Mouse (Mus musculus): ENCODE data around the gene Tmem198. TPM values are rescaled to one million over a fixed set of nuclear protein-coding genes. Genes with fewer than 3 reads are reported as not detected.

The Tmem198 gene
- total and polyA plus RNA-seq, 2 experiments from 2014 or later, result 49.4 to 52.4 TPM

- peaks cover 18% of the 10 kb centered on the region for H3K27me3 ChIP-seq (ENCODE audit: insufficient read depth, low read length)
- peak overlapping the region; percentile 71 for H3K27ac ChIP-seq (ENCODE audit: low read depth, low read length)
- peak overlapping the region; percentile 41 for H3K4me3 ChIP-seq (ENCODE audit: low read depth, low read length)
- no peak for DNase-seq (ENCODE audit: low spot score)
- H3K9ac ChIP-seq (replicated peaks; ENCODE audit: low read length, poor library complexity, severe bottlenecking), result peak overlapping the region; percentile 55
- H3K9me3 ChIP-seq (ENCODE audit: low read length), result no peaks in the 10 kb centered on the region
- H3K36me3 ChIP-seq (ENCODE audit: insufficient read depth, low read length), result no peaks in the 10 kb centered on the region
- WGBS, result 15% methylated on average over 8 of the region's 8 CpGs
- TF ChIP-seq CTCF (IDR thresholded peaks at IDR 0.05), result no peak
- no peak for ATAC-seq (ENCODE audit: low FRiP score)
- peaks cover 27% of the 10 kb centered on the region for H3K4me1 ChIP-seq (ENCODE audit: insufficient read depth, low read length)
- H3K4me2 ChIP-seq (ENCODE audit: low read depth, low read length, poor library complexity, severe bottlenecking), result peak overlapping the region; percentile 78
Observed at GRCm38 (mm10) chr1:75449377-75450135, 29.8 kb upstream of the Tmem198 start.

- 0 out of 2 replicates have a peak, but pooled peaks have one; percentile 10 for ATAC-seq (ENCODE audit: low FRiP score)
- no peaks in the 10 kb centered on the region for H3K36me3 ChIP-seq (ENCODE audit: insufficient read depth, low read length)
- 2% methylated on average over 34 of the region's 35 CpGs for WGBS
Observed at GRCm38 (mm10) chr1:75450314-75451005, 28.9 kb upstream of the Tmem198 start, which contains the start of gene Asic4. Gene Asic4 (plus strand): TSS chr1:75450436.

GRCm38 (mm10) chr1:75451900-75452299 lies 27.4 kb upstream of the Tmem198 start:
- 33% methylated on average over 5 of the region's 5 CpGs for WGBS
- Histone ChIP-seq H3K9me3 (ENCODE audit: low read length) (no peaks in the 10 kb centered on the region), H3K9ac (replicated peaks; ENCODE audit: low read length, poor library complexity, severe bottlenecking) (peak overlapping the region; percentile 55; the same call in 1 of the 2 replicates), H3K27me3 (ENCODE audit: insufficient read depth, low read length) (peaks cover 13% of the 10 kb centered on the region), H3K4me2 (ENCODE audit: low read depth, low read length, poor library complexity, severe bottlenecking) (peak overlapping the region; percentile 78), H3K27ac (ENCODE audit: low read depth, low read length) (peak overlapping the region; percentile 71), H3K4me3 (ENCODE audit: low read depth, low read length) (peak overlapping the region; percentile 41), H3K4me1 (ENCODE audit: insufficient read depth, low read length) (peaks cover 20% of the 10 kb centered on the region), H3K36me3 (ENCODE audit: insufficient read depth, low read length) (no peaks in the 10 kb centered on the region)
- no peak for TF ChIP-seq CTCF (IDR thresholded peaks at IDR 0.05)
- DNase-seq (ENCODE audit: low spot score), result no peak
- ATAC-seq (ENCODE audit: low FRiP score), result no peak

More at GRCm38 (mm10) chr1:75450314-75451005, 28.9 kb upstream of the Tmem198 start, which contains the start of gene Asic4:
- Histone ChIP-seq H3K4me3 (ENCODE audit: low read depth, low read length) (peak within 1 kb of the TSS; percentile 41), H3K27ac (ENCODE audit: low read depth, low read length) (peak within 1 kb of the TSS; percentile 71), H3K27me3 (ENCODE audit: insufficient read depth, low read length) (peaks cover 13% of the 10 kb centered on the region), H3K4me2 (ENCODE audit: low read depth, low read length, poor library complexity, severe bottlenecking) (peak within 1 kb of the TSS; percentile 78), H3K9me3 (ENCODE audit: low read length) (no peaks in the 10 kb centered on the region), H3K9ac (replicated peaks; ENCODE audit: low read length, poor library complexity, severe bottlenecking) (peak within 1 kb of the TSS; percentile 55), H3K4me1 (ENCODE audit: insufficient read depth, low read length) (peaks cover 20% of the 10 kb centered on the region)
- DNase-seq (ENCODE audit: low spot score), result no peak
- no peak for TF ChIP-seq CTCF (IDR thresholded peaks at IDR 0.05)

- H3K4me1 ChIP-seq (ENCODE audit: insufficient read depth, low read length), result peaks cover 19% of the 10 kb centered on the region
- ATAC-seq (ENCODE audit: low FRiP score), result no peak
- no peak overlapping the region for H3K4me3 ChIP-seq (ENCODE audit: low read depth, low read length)
- no peaks in the 10 kb centered on the region for H3K9me3 ChIP-seq (ENCODE audit: low read length)
- DNase-seq (ENCODE audit: low spot score), result no peak
- 66% methylated on average over 3 of the region's 3 CpGs for WGBS
- no peaks in the 10 kb centered on the region for H3K36me3 ChIP-seq (ENCODE audit: insufficient read depth, low read length)
- no peak overlapping the region for H3K27ac ChIP-seq (ENCODE audit: low read depth, low read length)
- no peak for TF ChIP-seq CTCF (IDR thresholded peaks at IDR 0.05)
- peak overlapping the region; percentile 26 for H3K4me2 ChIP-seq (ENCODE audit: low read depth, low read length, poor library complexity, severe bottlenecking)
- H3K27me3 ChIP-seq (ENCODE audit: insufficient read depth, low read length), result peaks cover 3% of the 10 kb centered on the region; the same call in 1 of the 2 replicates
- H3K9ac ChIP-seq (replicated peaks; ENCODE audit: low read length, poor library complexity, severe bottlenecking), result no peak overlapping the region
Observed at GRCm38 (mm10) chr1:75455433-75455832, 23.9 kb upstream of the Tmem198 start.

GRCm38 (mm10) chr1:75455948-75456347 lies 23.4 kb upstream of the Tmem198 start:
- TF ChIP-seq CTCF (IDR thresholded peaks at IDR 0.05), result no peak
- Histone ChIP-seq H3K9me3 (ENCODE audit: low read length) (no peaks in the 10 kb centered on the region), H3K27ac (ENCODE audit: low read depth, low read length) (no peak overlapping the region), H3K36me3 (ENCODE audit: insufficient read depth, low read length) (no peaks in the 10 kb centered on the region), H3K4me3 (ENCODE audit: low read depth, low read length) (no peak overlapping the region), H3K9ac (replicated peaks; ENCODE audit: low read length, poor library complexity, severe bottlenecking) (no peak overlapping the region; the same call in 1 of the 2 replicates), H3K4me2 (ENCODE audit: low read depth, low read length, poor library complexity, severe bottlenecking) (peak overlapping the region; percentile 26), H3K27me3 (ENCODE audit: insufficient read depth, low read length) (peaks cover 3% of the 10 kb centered on the region; the same call in 1 of the 2 replicates), H3K4me1 (ENCODE audit: insufficient read depth, low read length) (peaks cover 19% of the 10 kb centered on the region)
- DNase-seq (ENCODE audit: low spot score) (no peak), ATAC-seq (ENCODE audit: low FRiP score) (no peak)
- 17% methylated on average over 5 of the region's 5 CpGs for WGBS
